In the genomic region with DNA sequence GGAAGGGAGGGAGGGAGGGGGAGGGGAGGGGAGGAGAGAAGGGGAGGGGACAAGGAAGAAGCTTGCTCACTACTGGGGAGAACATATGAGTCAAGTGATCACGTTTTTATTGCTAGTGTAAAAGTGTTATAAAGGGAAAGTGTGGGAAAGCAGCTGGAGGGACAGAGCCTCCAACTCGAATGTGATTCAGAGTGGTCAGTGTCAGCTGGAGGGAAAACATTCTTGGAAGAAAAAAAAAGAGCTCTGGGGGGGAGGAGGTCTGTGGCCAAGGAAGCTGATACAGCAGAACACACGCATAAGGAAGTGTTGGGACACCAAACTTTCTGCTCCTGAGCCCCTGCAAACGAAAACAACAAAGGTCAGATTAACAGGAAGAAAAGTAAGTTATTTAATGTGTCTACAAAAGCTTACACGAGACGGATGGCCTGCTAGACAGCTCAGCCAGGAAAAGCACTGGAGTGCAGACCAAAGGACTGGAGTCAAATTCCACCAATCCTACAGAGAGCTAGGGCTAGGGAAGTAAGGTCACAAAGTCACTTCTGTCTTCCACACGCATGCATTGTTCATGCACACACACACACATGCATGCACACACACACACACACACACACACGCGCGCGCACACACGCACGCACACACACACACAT, we compare ENCODE assay signal across 11 mouse cellular contexts.
DNase-seq lines count a peak whose midpoint lies in the region; ATAC-seq lines count a peak whose summit lies in the region.
"Had no signal": no experiment of that assay in that cellular context is flagged by ENCODE, and none has a peak within 500 bp of the region (broad histone marks: within the 10 kb centered on the region; RNA-seq: fewer than 3 reads in every experiment).

No protein-coding gene starts in this region.

- 41% methylated on average over 13 of the region's 13 CpGs for WGBS in kidney, embryonic 15.5 days
- WGBS in embryonic facial prominence, embryonic 14.5 days: 55% methylated on average over 13 of the region's 13 CpGs

- H3K4me2 ChIP-seq in kidney, embryonic 15.5 days: no peak overlapping the region
- H3K4me2 ChIP-seq in embryonic facial prominence, embryonic 14.5 days (ENCODE audit: low read depth, low read length): no peak overlapping the region
- H3K4me2 ChIP-seq: heart, embryonic 15.5 days had no signal

- peak; percentile 76 for ATAC-seq in kidney, embryonic 15.5 days (replicated peaks; ENCODE audit: low FRiP score)
- 0 out of 2 replicates have a peak, but pooled peaks have one; percentile 26 for ATAC-seq in embryonic facial prominence, embryonic 14.5 days (ENCODE audit: low read depth)
- ATAC-seq in megakaryocyte progenitor cell, adult 5-6 weeks (replicated peaks; ENCODE audit: poor library complexity): peak; percentile 34

- H3K4me3 ChIP-seq in kidney, embryonic 15.5 days (replicated peaks): no peak overlapping the region
- no peak overlapping the region for H3K4me3 ChIP-seq in embryonic facial prominence, embryonic 14.5 days (ENCODE audit: low read depth, low read length)
- H3K4me3 ChIP-seq: heart, embryonic 15.5 days had no signal

- no peak for DNase-seq in kidney, adult 9 months
- DNase-seq in NIH3T3 (ENCODE audit: low read depth): peak; percentile 53
- DNase-seq in embryonic facial prominence, embryonic 14.5 days (ENCODE audit: low spot score): no peak
- DNase-seq in urinary bladder, postnatal 4 days (ENCODE audit: low spot score in 2 of 2): no peak
- DNase-seq in adrenal gland, postnatal 10 days: no peak
- DNase-seq in thymus, postnatal 0 days (ENCODE audit: low spot score): no peak
- DNase-seq: lung, adult 18-20 months; thymus, postnatal 36 days had no signal

- no peak overlapping the region for H3K9ac ChIP-seq in kidney, embryonic 15.5 days
- H3K9ac ChIP-seq in embryonic facial prominence, embryonic 14.5 days (ENCODE audit: low read depth, low read length): no peak overlapping the region
- H3K9ac ChIP-seq: heart, embryonic 15.5 days had no signal

- H3K9me3 ChIP-seq in kidney, embryonic 15.5 days (replicated peaks): no peaks in the 10 kb centered on the region
- no peaks in the 10 kb centered on the region for H3K9me3 ChIP-seq in embryonic facial prominence, embryonic 14.5 days (ENCODE audit: control insufficient read depth, low read length)
- H3K9me3 ChIP-seq: heart, embryonic 15.5 days had no signal

- H3K27me3 ChIP-seq in kidney, embryonic 15.5 days: no peaks in the 10 kb centered on the region
- no peaks in the 10 kb centered on the region for H3K27me3 ChIP-seq in embryonic facial prominence, embryonic 14.5 days (replicated peaks; ENCODE audit: control insufficient read depth, insufficient read depth, low read length)
- H3K27me3 ChIP-seq: heart, embryonic 15.5 days had no signal

- H3K27ac ChIP-seq in kidney, embryonic 15.5 days: peak overlapping the region; percentile 83
- H3K27ac ChIP-seq in embryonic facial prominence, embryonic 14.5 days (replicated peaks; ENCODE audit: low read depth, low read length): no peak overlapping the region
- H3K27ac ChIP-seq: heart, embryonic 15.5 days had no signal

- H3K36me3 ChIP-seq in kidney, embryonic 15.5 days: no peaks in the 10 kb centered on the region
- H3K36me3 ChIP-seq in embryonic facial prominence, embryonic 14.5 days (ENCODE audit: control insufficient read depth, insufficient read depth, low read length): no peaks in the 10 kb centered on the region
- H3K36me3 ChIP-seq: heart, embryonic 15.5 days had no signal

- H3K4me1 ChIP-seq in kidney, embryonic 15.5 days: peaks cover 12% of the 10 kb centered on the region; the same call in 1 of the 2 replicates
- H3K4me1 ChIP-seq in embryonic facial prominence, embryonic 14.5 days (ENCODE audit: control insufficient read depth, insufficient read depth, low read length): no peaks in the 10 kb centered on the region
- H3K4me1 ChIP-seq: heart, embryonic 15.5 days had no signal

Comparison
In these comparisons a context has a peak if more than half of its experiments do, and no peak if none do; other contexts are left out.
1. ATAC-seq: peak in every context shown above with its lines; median percentile 76 in kidney, embryonic 15.5 days; 34 in megakaryocyte progenitor cell, adult 5-6 weeks; 26 in embryonic facial prominence, embryonic 14.5 days.